Mouse (Mus musculus) induced T-regulatory cell, adult 2 months (primary cell): Measurements from ENCODE around the gene Nsf.
"Not testable (repeated sequence)": the region's sequence is repeated elsewhere in the genome, so short reads cannot be mapped to it uniquely, and the experiment has no call there.

Experiments
- DNase-seq: peaks from one replicate; pipeline ENCODE4 v3.0.0-alpha.2; 2012; ENCODE audit warnings: low read depth

Nsf gene

GRCm38 (mm10) chr11:103891781-103892180 lies 62.1 kb downstream of the Nsf start:
- DNase-seq = no peak

- no peak for DNase-seq
These were observed 63.3 kb downstream of the Nsf start for GRCm38 (mm10) chr11:103890337-103891186.

- DNase-seq = no peak
These were observed 66.0 kb downstream of the Nsf start for GRCm38 (mm10) chr11:103887724-103888410.

- DNase-seq = no peak
These were observed 69.0 kb downstream of the Nsf start for GRCm38 (mm10) chr11:103884749-103885383.

GRCm38 (mm10) chr11:103883793-103884192 lies 70.1 kb downstream of the Nsf start:
- DNase-seq = no peak

- DNase-seq = not testable (repeated sequence)
These were observed 74.4 kb downstream of the Nsf start for GRCm38 (mm10) chr11:103879476-103879875.

GRCm38 (mm10) chr11:103878441-103878840 lies 75.4 kb downstream of the Nsf start:
- no peak for DNase-seq

- DNase-seq = no peak
These were observed 83.5 kb downstream of the Nsf start for GRCm38 (mm10) chr11:103870352-103870751.

- no peak for DNase-seq
These were observed 86.2 kb downstream of the Nsf start for GRCm38 (mm10) chr11:103867702-103868101.

GRCm38 (mm10) chr11:103865346-103865745 lies 88.5 kb downstream of the Nsf start:
- DNase-seq = no peak

GRCm38 (mm10) chr11:103864486-103864885 lies 89.4 kb downstream of the Nsf start:
- DNase-seq = no peak

GRCm38 (mm10) chr11:103862951-103863350 lies 90.9 kb downstream of the Nsf start:
- no peak for DNase-seq

GRCm38 (mm10) chr11:103859933-103860610 lies 93.8 kb downstream of the Nsf start:
- peak; percentile 14 for DNase-seq

GRCm38 (mm10) chr11:103858760-103859159 lies 95.1 kb downstream of the Nsf start:
- no peak for DNase-seq

- DNase-seq = no peak
These were observed 97.2 kb downstream of the Nsf start for GRCm38 (mm10) chr11:103856641-103857040.

- DNase-seq = no peak
These were observed 99.6 kb downstream of the Nsf start for GRCm38 (mm10) chr11:103854294-103854693.

GRCm38 (mm10) chr11:103853284-103853920 lies 100.5 kb downstream of the Nsf start:
- DNase-seq = no peak

GRCm38 (mm10) chr11:103852590-103853283 lies 101.1 kb downstream of the Nsf start:
- no peak for DNase-seq

- DNase-seq = no peak
These were observed 105.6 kb downstream of the Nsf start for GRCm38 (mm10) chr11:103848287-103848686.

GRCm38 (mm10) chr11:103840834-103841233 lies 113.0 kb downstream of the Nsf start:
- no peak for DNase-seq

GRCm38 (mm10) chr11:103838955-103839354 lies 114.9 kb downstream of the Nsf start:
- no peak for DNase-seq
